Comparison of ENCODE assay signal across 8 mouse cellular contexts in the genomic region with DNA sequence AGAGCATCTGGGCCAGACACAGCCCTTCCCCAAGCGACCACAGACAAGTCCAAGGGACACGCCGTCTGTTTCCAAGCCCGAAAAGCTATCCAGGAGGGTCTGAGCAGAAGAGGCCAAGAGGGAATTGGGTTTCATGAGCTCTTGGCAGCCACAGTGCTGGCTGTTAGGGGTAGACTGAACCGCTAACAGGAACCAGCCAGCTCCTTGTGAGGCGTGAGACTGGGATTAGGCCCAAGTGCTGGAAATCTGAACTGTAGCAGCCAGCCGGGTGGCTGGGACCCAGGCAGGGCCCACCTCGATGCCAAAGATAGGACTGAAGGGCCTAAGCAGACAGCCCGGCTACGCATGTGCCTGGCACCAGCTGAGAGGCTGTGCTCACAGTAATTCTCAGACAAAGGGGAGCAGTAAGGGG. TPM values are rescaled to one million over a fixed set of nuclear protein-coding genes. Genes with fewer than 3 reads are reported as not detected.
A peak's percentile ranks its signal among the peaks of the same experiment; 100 is the strongest.
DNase-seq lines count a peak whose midpoint lies in the region; ATAC-seq lines count a peak whose summit lies in the region.

No protein-coding gene starts in this region.

- H3K4me1 ChIP-seq in hindbrain, embryonic 10.5 days (replicated peaks), result peaks cover 34% of the 10 kb centered on the region
- H3K4me1 ChIP-seq in hindbrain, embryonic 13.5 days (replicated peaks), result peaks cover 22% of the 10 kb centered on the region
- H3K4me1 ChIP-seq in intestine, embryonic 16.5 days (ENCODE audit: control insufficient read depth, insufficient read depth, low read length), result peaks cover 11% of the 10 kb centered on the region

- no peaks in the 10 kb centered on the region for H3K9me3 ChIP-seq in hindbrain, embryonic 10.5 days
- H3K9me3 ChIP-seq in hindbrain, embryonic 13.5 days, result no peaks in the 10 kb centered on the region
- H3K9me3 ChIP-seq in intestine, embryonic 16.5 days (ENCODE audit: control insufficient read depth, low read length), result no peaks in the 10 kb centered on the region

- H3K9ac ChIP-seq in hindbrain, embryonic 13.5 days, result no peak overlapping the region
- no peak overlapping the region for H3K9ac ChIP-seq in intestine, embryonic 16.5 days (ENCODE audit: low read depth, low read length)

- H3K27me3 ChIP-seq in hindbrain, embryonic 10.5 days (ENCODE audit: insufficient read depth, poor library complexity, severe bottlenecking), result peaks cover 11% of the 10 kb centered on the region; the same call in 1 of the 2 replicates
- H3K27me3 ChIP-seq in hindbrain, embryonic 13.5 days, result no peaks in the 10 kb centered on the region
- no peaks in the 10 kb centered on the region for H3K27me3 ChIP-seq in intestine, embryonic 16.5 days (replicated peaks; ENCODE audit: control insufficient read depth, insufficient read depth, low read length)

- ATAC-seq in hindbrain, embryonic 13.5 days (ENCODE audit: low FRiP score), result no peak
- peak; percentile 32 for ATAC-seq in intestine, embryonic 16.5 days

- H3K36me3 ChIP-seq in hindbrain, embryonic 10.5 days, result no peaks in the 10 kb centered on the region
- no peaks in the 10 kb centered on the region for H3K36me3 ChIP-seq in hindbrain, embryonic 13.5 days
- no peaks in the 10 kb centered on the region for H3K36me3 ChIP-seq in intestine, embryonic 16.5 days (ENCODE audit: control insufficient read depth, insufficient read depth, low read length)

- no peak for DNase-seq in hindbrain, embryonic 10.5 days (ENCODE audit: low spot score)
- DNase-seq in cerebellum, postnatal 10 days, result peak; percentile 71 to 87
- DNase-seq in heart, adult 18-20 months, result peak; percentile 88 to 94
- peak; percentile 53 to 59 for DNase-seq in lung, adult 18-20 months
- DNase-seq in spleen, postnatal 4 days (ENCODE audit: low spot score in 2 of 2), result no peak
- no peak for DNase-seq in thymus, postnatal 25 days

- no peak overlapping the region for H3K4me2 ChIP-seq in hindbrain, embryonic 13.5 days
- H3K4me2 ChIP-seq in intestine, embryonic 16.5 days (ENCODE audit: low read depth, low read length), result no peak overlapping the region

- H3K27ac ChIP-seq in hindbrain, embryonic 10.5 days, result peak overlapping the region; percentile 57; the same call in 1 of the 2 replicates
- H3K27ac ChIP-seq in hindbrain, embryonic 13.5 days, result no peak overlapping the region
- peak overlapping the region; percentile 58 for H3K27ac ChIP-seq in intestine, embryonic 16.5 days (ENCODE audit: low read length)

- H3K4me3 ChIP-seq in hindbrain, embryonic 10.5 days, result no peak overlapping the region
- no peak overlapping the region for H3K4me3 ChIP-seq in hindbrain, embryonic 13.5 days
- no peak overlapping the region for H3K4me3 ChIP-seq in intestine, embryonic 16.5 days (ENCODE audit: low read length)

- WGBS in hindbrain, embryonic 10.5 days, result 76% methylated on average over 10 of the region's 10 CpGs
- WGBS in hindbrain, embryonic 13.5 days, result 80% methylated on average over 10 of the region's 10 CpGs
- 62% methylated on average over 10 of the region's 10 CpGs for WGBS in intestine, embryonic 16.5 days

RNA-seq across cellular contexts. Expression of gene Hhat, which starts 18.1 kb away (rescaled TPM):
- polyA plus RNA-seq in hindbrain, embryonic 10.5 days (2016; fragmentation: Nextera tagmentation; extraction: Ambion mirVana), result 8.1 and 8.9 TPM in 2 replicates
- polyA plus RNA-seq in hindbrain, embryonic 13.5 days (2015; fragmentation: Nextera tagmentation; extraction: Ambion mirVana), result 3.6 and 4.6 TPM in 2 replicates
- total RNA-seq in heart, adult 18-20 months (2021), result 1 to 10 TPM; 1.6 to 3.3 TPM
- 8.8 and 9.6 TPM in 2 replicates for polyA plus RNA-seq in intestine, embryonic 16.5 days (2015; fragmentation: Nextera tagmentation; extraction: Ambion mirVana)

Comparison
In these comparisons a context has a peak if more than half of its experiments do, and no peak if none do; other contexts are left out.
1. DNase-seq: peak in cerebellum, postnatal 10 days (2 of 2), heart, adult 18-20 months (2 of 2) and lung, adult 18-20 months (2 of 2); none in hindbrain, embryonic 10.5 days (single experiment), spleen, postnatal 4 days (0 of 2) and thymus, postnatal 25 days (single experiment).